9 mouse cellular contexts compared by ENCODE assay signal in the genomic region with DNA sequence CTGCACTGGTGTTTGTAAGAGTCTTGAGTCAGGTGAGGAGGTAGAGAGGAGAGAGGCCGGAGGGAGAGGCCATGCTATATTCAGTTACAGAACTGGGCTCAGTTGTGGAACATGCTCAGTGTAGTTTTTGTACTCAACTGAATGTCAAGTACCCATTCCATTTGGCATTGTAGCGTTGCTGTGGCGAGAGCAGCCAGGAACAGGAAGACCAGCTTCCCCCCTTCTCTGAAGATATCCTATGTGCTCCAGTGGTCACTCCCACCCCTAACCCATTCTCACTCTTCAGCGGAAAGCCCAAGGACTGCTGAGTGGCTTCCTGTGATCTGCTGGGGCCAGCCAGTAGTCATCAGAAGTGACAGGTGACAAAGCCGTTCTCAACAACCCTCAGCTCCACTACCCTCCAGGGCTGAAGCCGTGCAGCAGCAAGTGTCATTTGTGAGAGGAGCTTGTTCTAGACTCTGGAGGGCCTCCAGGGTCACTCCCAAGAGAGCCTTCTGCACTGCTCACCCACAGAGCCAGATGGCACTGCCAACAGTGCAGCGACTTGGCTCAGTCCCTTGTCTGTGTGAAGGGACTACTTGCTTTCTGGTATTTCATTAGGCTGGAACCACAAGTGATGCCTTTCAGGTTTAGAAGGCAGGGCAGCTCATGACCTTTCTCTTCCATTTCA.
DNase-seq lines count a peak whose midpoint lies in the region; ATAC-seq lines count a peak whose summit lies in the region.
"Had no signal": no experiment of that assay in that cellular context is flagged by ENCODE, and none has a peak within 500 bp of the region (broad histone marks: within the 10 kb centered on the region; RNA-seq: fewer than 3 reads in every experiment).

No protein-coding gene starts in this region.

- H3K27ac ChIP-seq in heart, embryonic 11.5 days (ENCODE audit: low read depth, low read length), result no peak overlapping the region
- H3K27ac ChIP-seq in intestine, embryonic 15.5 days, result no peak overlapping the region
- H3K27ac ChIP-seq in forebrain, embryonic 14.5 days (ENCODE audit: low read depth, low read length), result no peak overlapping the region
- H3K27ac ChIP-seq: heart, embryonic 13.5 days had no signal

- DNase-seq in heart, adult 18-20 months, result peak; percentile 35 to 73
- DNase-seq in gastrocnemius, adult 18-20 months (ENCODE audit: low spot score), result peak; percentile 54
- DNase-seq in layer of hippocampus, adult 9-11 months, result peak; percentile 52
- DNase-seq in forebrain, embryonic 14.5 days (ENCODE audit: low spot score), result no peak
- DNase-seq in thymus, postnatal 4 days, result no peak

- H3K4me2 ChIP-seq in heart, embryonic 11.5 days, result no peak overlapping the region
- no peak overlapping the region for H3K4me2 ChIP-seq in intestine, embryonic 15.5 days (replicated peaks)
- H3K4me2 ChIP-seq in forebrain, embryonic 14.5 days (ENCODE audit: low read length), result no peak overlapping the region
- H3K4me2 ChIP-seq: heart, embryonic 13.5 days had no signal

- H3K4me1 ChIP-seq in heart, embryonic 11.5 days (ENCODE audit: control insufficient read depth, insufficient read depth, low read length), result no peaks in the 10 kb centered on the region
- H3K4me1 ChIP-seq in intestine, embryonic 15.5 days (replicated peaks), result no peaks in the 10 kb centered on the region
- no peaks in the 10 kb centered on the region for H3K4me1 ChIP-seq in forebrain, embryonic 14.5 days (ENCODE audit: control insufficient read depth, insufficient read depth, low read length)

- no peak overlapping the region for H3K4me3 ChIP-seq in heart, embryonic 11.5 days (ENCODE audit: low read depth, low read length)
- no peak overlapping the region for H3K4me3 ChIP-seq in intestine, embryonic 15.5 days (replicated peaks)
- no peak overlapping the region for H3K4me3 ChIP-seq in forebrain, embryonic 14.5 days (ENCODE audit: low read depth, low read length)
- H3K4me3 ChIP-seq: heart, embryonic 13.5 days had no signal

- WGBS in heart, embryonic 11.5 days (ENCODE audit: insufficient replicate concordance), result 32% methylated on average over 7 of the region's 7 CpGs
- 71% methylated on average over 7 of the region's 7 CpGs for WGBS in intestine, embryonic 15.5 days
- WGBS in forebrain, embryonic 14.5 days, result 76% methylated on average over 7 of the region's 7 CpGs

- no peaks in the 10 kb centered on the region for H3K27me3 ChIP-seq in heart, embryonic 11.5 days (ENCODE audit: control insufficient read depth, insufficient read depth, low read length)
- H3K27me3 ChIP-seq in intestine, embryonic 15.5 days (replicated peaks), result no peaks in the 10 kb centered on the region
- H3K27me3 ChIP-seq in forebrain, embryonic 14.5 days (replicated peaks; ENCODE audit: control insufficient read depth, insufficient read depth, low read length), result no peaks in the 10 kb centered on the region
- H3K27me3 ChIP-seq: heart, embryonic 13.5 days had no signal

- H3K9me3 ChIP-seq in heart, embryonic 11.5 days (replicated peaks; ENCODE audit: control insufficient read depth, low read length), result no peaks in the 10 kb centered on the region
- no peaks in the 10 kb centered on the region for H3K9me3 ChIP-seq in intestine, embryonic 15.5 days
- no peaks in the 10 kb centered on the region for H3K9me3 ChIP-seq in forebrain, embryonic 14.5 days (replicated peaks; ENCODE audit: control insufficient read depth, low read length)
- H3K9me3 ChIP-seq: heart, embryonic 13.5 days had no signal

- no peaks in the 10 kb centered on the region for H3K36me3 ChIP-seq in heart, embryonic 11.5 days (ENCODE audit: control insufficient read depth, insufficient read depth, low read length)
- no peaks in the 10 kb centered on the region for H3K36me3 ChIP-seq in intestine, embryonic 15.5 days
- H3K36me3 ChIP-seq in forebrain, embryonic 14.5 days (ENCODE audit: control insufficient read depth, insufficient read depth, low read length), result no peaks in the 10 kb centered on the region
- H3K36me3 ChIP-seq: heart, embryonic 13.5 days had no signal

- ATAC-seq in heart, embryonic 11.5 days (replicated peaks; ENCODE audit: insufficient number of reproducible peaks, low FRiP score, low TSS enrichment), result no peak
- ATAC-seq in activated CD4-positive, CD25-positive, alpha-beta regulatory T cell, adult 4 months, result peak; percentile 54
- ATAC-seq in intestine, embryonic 15.5 days, result no peak
- no peak for ATAC-seq in forebrain, embryonic 14.5 days

- no peak overlapping the region for H3K9ac ChIP-seq in heart, embryonic 11.5 days (ENCODE audit: low read depth, low read length)
- H3K9ac ChIP-seq in intestine, embryonic 15.5 days, result no peak overlapping the region
- no peak overlapping the region for H3K9ac ChIP-seq in forebrain, embryonic 14.5 days (ENCODE audit: low read length)
- H3K9ac ChIP-seq: heart, embryonic 13.5 days had no signal

Comparison
In these comparisons a context has a peak if more than half of its experiments do, and no peak if none do; other contexts are left out.
1. DNase-seq: peak in heart, adult 18-20 months (2 of 2), gastrocnemius, adult 18-20 months (single experiment) and layer of hippocampus, adult 9-11 months (single experiment); none in forebrain, embryonic 14.5 days (single experiment) and thymus, postnatal 4 days (single experiment).